Mouse (Mus musculus): ENCODE data around the gene Cyp3a11. TPM values are rescaled to one million over a fixed set of nuclear protein-coding genes. Genes with fewer than 3 reads are reported as not detected.

The Cyp3a11 gene
- polyA plus RNA-seq (2012; ENCODE audit: low replicate concordance) = not detected in 2 replicates

GRCm38 (mm10) chr5:145879688-145880087 lies at the start of gene Cyp3a11:
TSS of gene Cyp3a11 (minus strand) at chr5:145879964.

GRCm38 (mm10) chr5:145805796-145806195 lies 74.0 kb downstream of the Cyp3a11 start, which contains the start of gene Cyp3a44:
TSS of gene Cyp3a44 (minus strand) at chr5:145805874.

Other genes with a start within 250 kb of the Cyp3a11 start
- gene Cyp3a41a, start 159.8 kb downstream of the Cyp3a11 start, polyA plus RNA-seq (2012; ENCODE audit: low replicate concordance) = not detected in 2 replicates
- gene Cyp3a44, start 74.1 kb downstream of the Cyp3a11 start, polyA plus RNA-seq (2012; ENCODE audit: low replicate concordance) = not detected in 2 replicates
- not detected in 2 replicates for gene Cyp3a25, start 129.7 kb upstream of the Cyp3a11 start, polyA plus RNA-seq (2012; ENCODE audit: low replicate concordance)
- gene Cyp3a59, start 199.3 kb upstream of the Cyp3a11 start, polyA plus RNA-seq (2012; ENCODE audit: low replicate concordance) = not detected in 2 replicates

All from hematopoietic multipotent progenitor cell, adult 10-12 weeks (in vitro differentiated cells).